Mouse (Mus musculus) embryonic facial prominence, embryonic 11.5 days (tissue): Measurements from ENCODE around the gene Hoxb7. TPM values are rescaled to one million over a fixed set of nuclear protein-coding genes. Genes with fewer than 3 reads are reported as not detected.

ENCODE experiments used
- ATAC-seq: fragments of 200-750 bp; cut with Nextera tagmentation; replicated peaks from 2 replicates; pipeline ENCODE4 v1.8.0; 2017; ENCODE audit warnings: low read depth; ENCODE audit not compliant: insufficient number of reproducible peaks, low FRiP score, low TSS enrichment
- DNase-seq: peaks from one replicate; pipeline ENCODE4 v3.0.0-alpha.2; 2015; ENCODE audit warnings: low spot score
- H3K27ac ChIP-seq: fragments of 300-500 bp; sonication (generic); replicated peaks from 2 replicates; pipeline ENCODE4 v1.5.1; 2014; ENCODE audit warnings: mild to moderate bottlenecking, low read depth, low read length, control low read depth
- H3K27me3 ChIP-seq: fragments of 300-500 bp; sonication (generic); 2 replicates; pipeline ENCODE4 v1.6.1; 2014; ENCODE audit warnings: mild to moderate bottlenecking, low read length, moderate library complexity, mixed read lengths; ENCODE audit not compliant: control insufficient read depth, insufficient read depth
- H3K36me3 ChIP-seq: fragments of 300-500 bp; sonication (generic); replicated peaks from 2 replicates; pipeline ENCODE4 v1.6.1; 2014; ENCODE audit warnings: low read depth, mild to moderate bottlenecking, low read length, moderate library complexity, mixed read lengths; ENCODE audit not compliant: control insufficient read depth, insufficient read depth
- H3K4me1 ChIP-seq: fragments of 300-500 bp; sonication (generic); 2 replicates; pipeline ENCODE4 v1.6.1; 2014; ENCODE audit warnings: low read length, mixed read lengths; ENCODE audit not compliant: control insufficient read depth, insufficient read depth
- H3K4me2 ChIP-seq: fragments of 300-500 bp; sonication (generic); 2 replicates; pipeline ENCODE4 v1.6.1; 2014; ENCODE audit warnings: low read depth, mild to moderate bottlenecking, control low read depth, low read length, moderate library complexity
- H3K4me3 ChIP-seq: fragments of 300-500 bp; sonication (generic); 2 replicates; pipeline ENCODE4 v1.5.1; 2014; ENCODE audit warnings: low read depth, low read length, control low read depth
- H3K9ac ChIP-seq: fragments of 300-500 bp; sonication (generic); replicated peaks from 2 replicates; pipeline ENCODE4 v1.6.1; 2014; ENCODE audit warnings: mild to moderate bottlenecking, control low read depth, low read length
- H3K9me3 ChIP-seq: fragments of 300-500 bp; sonication (generic); replicated peaks from 2 replicates; pipeline ENCODE4 v1.6.1; 2016; ENCODE audit warnings: mild to moderate bottlenecking, low read length, inconsistent platforms, mixed read lengths; ENCODE audit not compliant: control insufficient read depth
- WGBS: fragments of 180-500 bp; shearing (Covaris S2); extraction: QIAGEN DNeasy Blood & Tissue Kit; methylation state at CpG from one replicate; pipeline ENCODE4 v1.1.7; 2014; 5-methylcytosine and 5-hydroxymethylcytosine counted together
- polyA plus RNA-seq: library from polyadenylated mRNA; unstranded; fragments of >200 nt; fragmentation: Nextera tagmentation; extraction: Ambion mirVana; gene quantifications from 2 replicates; pipeline ENCODE4 v1.2.1, GENCODE M21; 2014

Hoxb7 gene
- polyA plus RNA-seq, 1 experiment from 2014 or later: 0.15 TPM

DNA sequence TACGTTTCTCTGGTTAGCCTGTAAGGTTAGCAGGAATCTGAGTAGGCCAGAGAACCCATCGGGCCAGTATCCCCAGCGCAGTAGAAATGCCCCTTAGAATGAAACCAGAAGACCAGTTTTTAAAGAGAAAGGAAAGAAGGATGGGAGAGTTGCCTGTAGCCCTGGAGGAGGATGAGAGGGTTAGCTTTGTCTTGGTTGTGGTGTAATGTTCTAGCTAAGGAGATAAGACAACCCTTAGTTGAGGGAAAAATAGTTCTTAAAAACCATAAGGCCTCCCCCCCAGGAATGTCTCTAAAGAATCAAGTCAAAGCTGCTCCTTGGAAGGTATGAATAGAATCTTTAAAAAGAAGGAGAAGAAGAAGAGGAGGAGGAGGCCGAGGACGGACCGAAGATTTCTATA lies 36.3 kb downstream of the Hoxb7 start:
- ATAC-seq (no peak), DNase-seq (no peak)
- no peak overlapping the region for H3K4me3 ChIP-seq
- 1% methylated on average over 6 of the region's 6 CpGs for WGBS
- peaks cover 91% of the 10 kb centered on the region for H3K27me3 ChIP-seq
- no peak overlapping the region for H3K4me2 ChIP-seq
- no peaks in the 10 kb centered on the region; the same call in 1 of the 2 replicates for H3K4me1 ChIP-seq
- H3K27ac ChIP-seq: no peak overlapping the region
- no peaks in the 10 kb centered on the region for H3K9me3 ChIP-seq
- H3K36me3 ChIP-seq: no peaks in the 10 kb centered on the region
- no peak overlapping the region for H3K9ac ChIP-seq

- 5% methylated on average over 10 of the region's 10 CpGs for WGBS
- H3K9ac ChIP-seq: no peak within 1 kb of the TSS
- no peak within 1 kb of the TSS for H3K27ac ChIP-seq
- no peaks in the 10 kb centered on the region; the same call in 1 of the 2 replicates for H3K4me1 ChIP-seq
- ATAC-seq (no peak), DNase-seq (no peak)
- H3K4me3 ChIP-seq: no peak within 1 kb of the TSS
- no peaks in the 10 kb centered on the region for H3K36me3 ChIP-seq
- no peaks in the 10 kb centered on the region for H3K9me3 ChIP-seq
- H3K27me3 ChIP-seq: peaks cover 91% of the 10 kb centered on the region
- no peak within 1 kb of the TSS for H3K4me2 ChIP-seq
Measured at GRCm38 (mm10) chr11:96323154-96323553, 36.7 kb downstream of the Hoxb7 start, which contains the start of gene Hoxb3. Gene Hoxb3 (plus strand): TSS chr11:96323326.

- Histone ChIP-seq H3K4me2 (no peak overlapping the region), H3K9me3 (no peaks in the 10 kb centered on the region), H3K27me3 (peaks cover 90% of the 10 kb centered on the region), H3K36me3 (no peaks in the 10 kb centered on the region), H3K9ac (no peak overlapping the region), H3K4me3 (no peak overlapping the region), H3K27ac (no peak overlapping the region), H3K4me1 (no peaks in the 10 kb centered on the region)
- ATAC-seq (no peak), DNase-seq (no peak)
- WGBS: 4% methylated on average over 5 of the region's 5 CpGs
Measured at GRCm38 (mm10) chr11:96324125-96324524, 37.7 kb downstream of the Hoxb7 start.

GRCm38 (mm10) chr11:96324965-96325364 lies 38.5 kb downstream of the Hoxb7 start:
- no peaks in the 10 kb centered on the region for H3K9me3 ChIP-seq

DNA sequence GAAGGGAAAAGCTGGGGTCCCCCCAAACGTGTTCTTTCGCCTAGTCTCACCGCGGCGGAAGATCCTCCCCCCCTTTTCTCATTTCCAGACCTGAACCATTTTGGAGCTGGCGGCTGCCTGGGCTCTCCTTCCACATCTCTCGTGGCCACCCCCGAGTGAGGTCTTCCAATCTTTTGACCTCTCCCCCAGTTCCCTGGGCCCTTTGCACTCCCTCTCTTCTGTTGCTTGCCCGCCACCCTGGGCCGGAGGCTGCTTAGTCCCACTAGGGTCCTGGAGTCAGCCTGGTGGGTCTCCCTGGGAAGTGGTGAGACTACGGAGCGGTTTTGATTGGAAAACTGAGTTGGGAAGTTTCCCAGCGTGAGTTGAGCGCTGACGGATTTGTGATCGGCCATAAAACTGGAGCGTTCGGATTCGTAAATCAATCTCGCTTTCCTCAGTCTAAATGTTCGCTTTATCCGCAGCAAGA lies 39.4 kb downstream of the Hoxb7 start:
- no peak for DNase-seq
- Histone ChIP-seq H3K27ac (no peak overlapping the region), H3K4me3 (no peak overlapping the region), H3K4me2 (no peak overlapping the region), H3K4me1 (no peaks in the 10 kb centered on the region), H3K9me3 (no peaks in the 10 kb centered on the region), H3K36me3 (no peaks in the 10 kb centered on the region), H3K9ac (no peak overlapping the region), H3K27me3 (peaks cover 92% of the 10 kb centered on the region)
- under 1% methylated on average over 22 of the region's 22 CpGs for WGBS
- no peak for ATAC-seq

More at GRCm38 (mm10) chr11:96324965-96325364, 38.5 kb downstream of the Hoxb7 start:
- no peaks in the 10 kb centered on the region for H3K36me3 ChIP-seq
- ATAC-seq (no peak), DNase-seq (no peak)
- peaks cover 90% of the 10 kb centered on the region for H3K27me3 ChIP-seq
- no peak overlapping the region for H3K27ac ChIP-seq
- 3% methylated on average over 8 of the region's 8 CpGs for WGBS
- no peak overlapping the region for H3K4me3 ChIP-seq
- no peak overlapping the region for H3K9ac ChIP-seq
- H3K4me2 ChIP-seq: no peak overlapping the region
- H3K4me1 ChIP-seq: no peaks in the 10 kb centered on the region

DNA sequence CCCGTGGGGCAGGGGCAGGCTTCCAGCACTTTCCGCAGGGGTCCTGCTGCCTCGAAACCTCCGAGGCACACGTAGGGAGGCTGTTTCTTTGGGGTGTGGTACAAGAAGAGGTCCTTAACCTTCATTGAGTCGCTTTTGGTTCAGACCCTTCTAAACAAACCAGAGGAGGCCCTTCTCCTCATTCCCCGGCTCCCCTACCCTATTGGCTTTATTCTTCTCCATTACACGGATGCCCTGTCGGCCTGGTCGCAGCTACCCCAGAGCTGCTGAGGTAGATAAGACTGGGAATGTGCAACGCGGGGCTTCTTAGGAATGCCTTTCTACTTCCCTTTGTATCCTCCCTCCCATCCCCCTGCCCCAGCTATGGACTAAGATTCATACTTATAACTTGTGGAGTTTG lies 40.3 kb downstream of the Hoxb7 start:
- H3K27ac ChIP-seq: no peak overlapping the region
- no peak overlapping the region for H3K4me2 ChIP-seq
- DNase-seq (no peak), ATAC-seq (no peak)
- peaks cover 93% of the 10 kb centered on the region for H3K27me3 ChIP-seq
- 0% methylated on average over 12 of the region's 12 CpGs for WGBS
- no peaks in the 10 kb centered on the region for H3K9me3 ChIP-seq
- H3K4me3 ChIP-seq: no peak overlapping the region
- H3K4me1 ChIP-seq: no peaks in the 10 kb centered on the region
- no peak overlapping the region for H3K9ac ChIP-seq
- H3K36me3 ChIP-seq: no peaks in the 10 kb centered on the region

DNA sequence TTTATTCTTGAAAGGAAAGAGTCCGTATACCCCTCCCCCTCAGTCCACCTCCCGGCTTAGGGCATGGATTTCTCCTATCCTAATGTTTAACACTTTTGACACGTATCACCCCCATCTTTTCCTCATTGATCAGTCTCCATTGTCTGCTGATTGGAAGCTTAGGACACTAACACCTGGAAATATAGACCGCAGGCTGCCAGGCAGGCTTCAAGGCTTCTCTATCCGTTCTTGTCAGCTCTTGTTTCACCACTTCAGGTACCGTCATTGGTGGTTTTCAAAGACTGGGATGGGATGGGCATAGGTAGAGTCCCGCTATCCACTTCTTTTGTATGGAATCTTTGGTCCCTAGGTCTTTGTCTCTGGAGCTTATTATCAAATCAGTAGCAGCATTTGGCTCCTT lies 40.7 kb downstream of the Hoxb7 start:
- DNase-seq (no peak), ATAC-seq (no peak)
- Histone ChIP-seq H3K27me3 (peaks cover 93% of the 10 kb centered on the region), H3K4me3 (no peak overlapping the region), H3K9me3 (no peaks in the 10 kb centered on the region), H3K4me2 (no peak overlapping the region), H3K9ac (no peak overlapping the region), H3K27ac (no peak overlapping the region), H3K36me3 (no peaks in the 10 kb centered on the region), H3K4me1 (no peaks in the 10 kb centered on the region)
- WGBS: under 1% methylated on average over 7 of the region's 7 CpGs

GRCm38 (mm10) chr11:96327750-96328149 lies 41.3 kb downstream of the Hoxb7 start:
- Histone ChIP-seq H3K9me3 (no peaks in the 10 kb centered on the region), H3K36me3 (no peaks in the 10 kb centered on the region), H3K27ac (no peak overlapping the region), H3K4me3 (no peak overlapping the region), H3K4me1 (no peaks in the 10 kb centered on the region), H3K27me3 (peaks cover 93% of the 10 kb centered on the region), H3K4me2 (no peak overlapping the region), H3K9ac (no peak overlapping the region)
- ATAC-seq (no peak), DNase-seq (no peak)
- 5% methylated on average over 5 of the region's 5 CpGs for WGBS
